Mouse (Mus musculus) MEL (cell line): ENCODE results near the gene Fanci. TPM values are rescaled to one million over a fixed set of nuclear protein-coding genes. Genes with fewer than 3 reads are reported as not detected.

Source experiments
- DNase-seq: peaks from one replicate; pipeline ENCODE4 v3.0.0; 2011; ENCODE audit warnings: low read depth, low spot score
- H3K27ac ChIP-seq: 2 replicates; pipeline ENCODE4 v1.5.1; 2012; ENCODE audit warnings: low read depth, mild to moderate bottlenecking, control low read depth, low read length, moderate library complexity; ENCODE audit not compliant: control insufficient read depth
- H3K27me3 ChIP-seq, 2 experiments: fragments of 150-350 bp in 1 of 2; sonication (generic) in 1 of 2; 2 replicates each; pipeline ENCODE4 v1.6.1; 2012; ENCODE audit warnings: low read length in 2 of 2, mild to moderate bottlenecking in 2 of 2, improper control_type of control experiment in 1 of 2, moderate library complexity in 1 of 2; ENCODE audit not compliant: insufficient read depth in 2 of 2, control insufficient read depth in 1 of 2
- H3K36me3 ChIP-seq, 2 experiments: 2 replicates each; pipeline ENCODE4 v1.6.1; 2012 to 2014; ENCODE audit warnings: low read length in 2 of 2, improper control_type of control experiment in 1 of 2, inconsistent platforms in 1 of 2, mild to moderate bottlenecking in 1 of 2; ENCODE audit not compliant: insufficient read depth in 2 of 2, control insufficient read depth in 1 of 2
- H3K4me1 ChIP-seq, 2 experiments: fragments of 150-350 bp in 1 of 2; sonication (generic) in 1 of 2; 2 replicates each; pipeline ENCODE4 v1.6.1; 2012; ENCODE audit warnings: low read length in 2 of 2, improper control_type of control experiment in 1 of 2, mild to moderate bottlenecking in 1 of 2; ENCODE audit not compliant: insufficient read depth in 2 of 2, control insufficient read depth in 1 of 2
- H3K4me3 ChIP-seq, 2 experiments: fragments of 150-350 bp in 1 of 2; sonication (generic) in 1 of 2; 2 replicates each; pipeline ENCODE4 v1.5.1; 2012; ENCODE audit warnings: low read depth in 2 of 2, low read length in 2 of 2, mild to moderate bottlenecking in 2 of 2, moderate library complexity in 2 of 2, control low read depth in 1 of 2, improper control_type of control experiment in 1 of 2; ENCODE audit not compliant: control insufficient read depth in 1 of 2, insufficient read depth in 1 of 2
- H3K79me2 ChIP-seq: 2 replicates; pipeline ENCODE4 v1.6.1; 2012; ENCODE audit warnings: mild to moderate bottlenecking, low read length, moderate library complexity; ENCODE audit not compliant: control insufficient read depth, poor library complexity, insufficient read depth
- H3K9ac ChIP-seq: 2 replicates; pipeline ENCODE4 v1.6.1; 2012; ENCODE audit warnings: low read depth, mild to moderate bottlenecking, control low read depth, low read length, moderate library complexity; ENCODE audit not compliant: control insufficient read depth, poor library complexity, severe bottlenecking
- H3K9me3 ChIP-seq: fragments of 150-350 bp; sonication (generic); replicated peaks from 2 replicates; pipeline ENCODE4 v1.6.1; 2012; ENCODE audit warnings: mild to moderate bottlenecking, low read length, improper control_type of control experiment, moderate library complexity; ENCODE audit not compliant: insufficient read depth
- BHLHE40 ChIP-seq: IDR thresholded peaks from 2 replicates; pipeline ENCODE4 v1.6.1; 2012; ENCODE audit warnings: low read depth, mild to moderate bottlenecking, inconsistent platforms, low read length, improper control_type of control experiment, borderline replicate concordance
- CHD1 ChIP-seq: IDR thresholded peaks from 2 replicates; pipeline ENCODE4 v1.6.1; 2012; ENCODE audit warnings: low read depth, mild to moderate bottlenecking, inconsistent platforms, low read length, improper control_type of control experiment
- CHD2 ChIP-seq: IDR thresholded peaks from 2 replicates; pipeline ENCODE4 v1.6.1; 2011; ENCODE audit warnings: low read length, improper control_type of control experiment
- CTCF ChIP-seq, 3 experiments: IDR thresholded peaks in 2 of 3; conservative IDR thresholded peaks in 1 of 3; 2 replicates each; pipeline ENCODE4 v1.5.1; 2011 to 2012; ENCODE audit warnings: low read length in 3 of 3, low read depth in 2 of 3, mild to moderate bottlenecking in 2 of 3, improper control_type of control experiment in 1 of 3, inconsistent platforms in 1 of 3, mixed read lengths in 1 of 3, moderate library complexity in 1 of 3; ENCODE audit not compliant: control insufficient read depth in 1 of 3, insufficient read depth in 1 of 3, poor library complexity in 1 of 3, severe bottlenecking in 1 of 3
- E2F4 ChIP-seq: IDR thresholded peaks from 2 replicates; pipeline ENCODE4 v1.6.1; 2011; ENCODE audit warnings: low read depth, low read length, improper control_type of control experiment, borderline replicate concordance
- ELF1 ChIP-seq: IDR thresholded peaks from 2 replicates; pipeline ENCODE4 v1.6.1; 2014; ENCODE audit warnings: low read depth, mild to moderate bottlenecking, inconsistent platforms, low read length, improper control_type of control experiment, moderate library complexity
- EP300 ChIP-seq, 2 experiments: IDR thresholded peaks; 2 replicates each; pipeline ENCODE4 v1.6.1; 2011; ENCODE audit warnings: improper control_type of control experiment in 2 of 2, low read length in 2 of 2, low read depth in 1 of 2, mild to moderate bottlenecking in 1 of 2
- GABPA ChIP-seq: IDR thresholded peaks from 2 replicates; pipeline ENCODE4 v1.6.1; 2012; ENCODE audit warnings: low read depth, mild to moderate bottlenecking, inconsistent platforms, low read length, improper control_type of control experiment, moderate library complexity
- GATA1 ChIP-seq: IDR thresholded peaks from 2 replicates; pipeline ENCODE4 v1.6.1; 2011; ENCODE audit warnings: low read depth, low read length, improper control_type of control experiment
- JUND ChIP-seq: IDR thresholded peaks from 2 replicates; pipeline ENCODE4 v1.6.1; 2011; ENCODE audit warnings: low read depth, mild to moderate bottlenecking, improper control_type of control experiment, low read length
- KAT2A ChIP-seq: conservative IDR thresholded peaks from 2 replicates; pipeline ENCODE4 v1.6.1; 2012; ENCODE audit warnings: low read depth, low read length, improper control_type of control experiment, inconsistent platforms
- MAFK ChIP-seq: IDR thresholded peaks from 2 replicates; pipeline ENCODE4 v1.6.1; 2011; ENCODE audit warnings: low read depth, mild to moderate bottlenecking, low read length, improper control_type of control experiment, borderline replicate concordance
- MAX ChIP-seq: IDR thresholded peaks from 2 replicates; pipeline ENCODE4 v1.6.1; 2011; ENCODE audit warnings: low read length, improper control_type of control experiment
- MAZ ChIP-seq: IDR thresholded peaks from 2 replicates; pipeline ENCODE4 v1.6.1; 2012; ENCODE audit warnings: low read depth, mild to moderate bottlenecking, inconsistent platforms, low read length, improper control_type of control experiment
- MXI1 ChIP-seq: IDR thresholded peaks from 2 replicates; pipeline ENCODE4 v1.6.1; 2011; ENCODE audit warnings: mild to moderate bottlenecking, low read depth, low read length, improper control_type of control experiment
- MYB ChIP-seq: IDR thresholded peaks from 2 replicates; pipeline ENCODE4 v1.6.1; 2011; ENCODE audit warnings: mild to moderate bottlenecking, low read depth, low read length, improper control_type of control experiment
- NELFE ChIP-seq: IDR thresholded peaks from 2 replicates; pipeline ENCODE4 v1.6.1; 2011; ENCODE audit warnings: low read depth, low read length, improper control_type of control experiment
- NRF1 ChIP-seq: IDR thresholded peaks from 2 replicates; pipeline ENCODE4 v1.6.1; 2014; ENCODE audit warnings: low read depth, mild to moderate bottlenecking, inconsistent platforms, low read length, improper control_type of control experiment, moderate library complexity; ENCODE audit not compliant: poor library complexity, insufficient read depth, severe bottlenecking
- POLR2A ChIP-seq, 2 experiments: IDR thresholded peaks; 2 replicates each; pipeline ENCODE4 v1.6.1; 2011 to 2012; ENCODE audit warnings: low read length in 2 of 2, mild to moderate bottlenecking in 2 of 2, control low read depth in 1 of 2, improper control_type of control experiment in 1 of 2, low read depth in 1 of 2, moderate library complexity in 1 of 2; ENCODE audit not compliant: control insufficient read depth in 1 of 2, insufficient read depth in 1 of 2, poor library complexity in 1 of 2
- POLR2AphosphoS2 ChIP-seq: IDR thresholded peaks from 2 replicates; pipeline ENCODE4 v1.6.1; 2011; ENCODE audit warnings: low read length, improper control_type of control experiment
- POLR2AphosphoS5 ChIP-seq: IDR thresholded peaks from 2 replicates; pipeline ENCODE4 v1.6.1; 2012; ENCODE audit warnings: low read depth, borderline replicate concordance, mild to moderate bottlenecking, inconsistent platforms, low read length, moderate library complexity, mixed read lengths
- RCOR1 ChIP-seq: IDR thresholded peaks from 2 replicates; pipeline ENCODE4 v1.6.1; 2012; ENCODE audit warnings: low read depth, mild to moderate bottlenecking, inconsistent platforms, low read length, improper control_type of control experiment
- SIN3A ChIP-seq: IDR thresholded peaks from 2 replicates; pipeline ENCODE4 v1.6.1; 2012; ENCODE audit warnings: low read length, improper control_type of control experiment, inconsistent platforms
- SMC3 ChIP-seq: IDR thresholded peaks from 2 replicates; pipeline ENCODE4 v1.6.1; 2011; ENCODE audit warnings: low read depth, low read length, improper control_type of control experiment
- TAL1 ChIP-seq: IDR thresholded peaks from 2 replicates; pipeline ENCODE4 v1.6.1; 2012; ENCODE audit warnings: mild to moderate bottlenecking, inconsistent platforms, low read length, moderate library complexity, mixed read lengths
- TBP ChIP-seq: IDR thresholded peaks from 2 replicates; pipeline ENCODE4 v1.8.0; 2011; ENCODE audit warnings: low read depth, low read length, improper control_type of control experiment
- UBTF ChIP-seq: IDR thresholded peaks from 2 replicates; pipeline ENCODE4 v1.6.1; 2012; ENCODE audit warnings: low read depth, mild to moderate bottlenecking, inconsistent platforms, low read length, improper control_type of control experiment, moderate library complexity, borderline replicate concordance; ENCODE audit not compliant: insufficient read depth
- USF1 ChIP-seq: IDR thresholded peaks from 2 replicates; pipeline ENCODE4 v1.6.1; 2014; ENCODE audit warnings: low read depth, mild to moderate bottlenecking, inconsistent platforms, low read length, improper control_type of control experiment, moderate library complexity
- ZKSCAN1 ChIP-seq: IDR thresholded peaks from 2 replicates; pipeline ENCODE4 v1.6.1; 2012; ENCODE audit warnings: low read depth, mild to moderate bottlenecking, inconsistent platforms, low read length, improper control_type of control experiment, moderate library complexity
- ZMIZ1 ChIP-seq: IDR thresholded peaks from 2 replicates; pipeline ENCODE4 v1.6.1; 2012; ENCODE audit warnings: low read depth, mild to moderate bottlenecking, inconsistent platforms, low read length, improper control_type of control experiment, moderate library complexity
- ZNF384 ChIP-seq: IDR thresholded peaks from 2 replicates; pipeline ENCODE4 v1.6.1; 2012; ENCODE audit warnings: low read depth, mild to moderate bottlenecking, inconsistent platforms, low read length, improper control_type of control experiment
- polyA plus RNA-seq, 2 experiments: library from polyadenylated mRNA; stranded (reverse) in 1 of 2; unstranded in 1 of 2; fragments of >175 nt in 1 of 2; fragments of >200 nt in 1 of 2; gene quantifications; 2 replicates each; pipeline versions ENCODE4 v1.2.1 to v1.2.4; 2012; ENCODE audit warnings: low replicate concordance in 2 of 2, low read depth in 1 of 2; ENCODE audit not compliant: insufficient read length in 2 of 2, insufficient read depth in 1 of 2, missing spikeins in 1 of 2
- total RNA-seq: library from RNA; depleted of rRNA; stranded (reverse); fragments of 300-350 nt; gene quantifications from 2 replicates; pipeline ENCODE4 v1.2.3, GENCODE M21; 2012

Gene Fanci
- total and polyA plus RNA-seq, 3 experiments = 8.4 to 9.0 TPM; not detected in 1

GRCm38 (mm10) chr7:79486528-79486927 is 94.8 kb downstream of the Fanci start:
- H3K4me1 ChIP-seq = no peaks in the 10 kb centered on the region
- H3K9me3 ChIP-seq = no peaks in the 10 kb centered on the region
- H3K27ac ChIP-seq = no peak overlapping the region
- TF ChIP-seq SMC3 = no peak
- no peak for TF ChIP-seq USF1
- no peak for TF ChIP-seq TAL1
- TF ChIP-seq UBTF = no peak
- TF ChIP-seq POLR2A (IDR thresholded peaks at IDR 0.05; ENCODE audit: control insufficient read depth in 1 of 2, insufficient read depth in 1 of 2, low read depth in 1 of 2, low read length in 2 of 2, poor library complexity in 1 of 2) = no peak
- no peak for TF ChIP-seq NRF1
- no peak for TF ChIP-seq CHD1
- no peak for TF ChIP-seq EP300 (IDR thresholded peaks at IDR 0.05; ENCODE audit: low read depth in 1 of 2, low read length in 2 of 2)
- TF ChIP-seq ELF1 = no peak
- no peak for TF ChIP-seq MAFK
- no peak for TF ChIP-seq NELFE
- TF ChIP-seq KAT2A = no peak
- no peak for TF ChIP-seq GABPA
- no peak for TF ChIP-seq MAX
- no peak for TF ChIP-seq E2F4
- no peak for TF ChIP-seq TBP
- no peak for TF ChIP-seq MYB
- TF ChIP-seq POLR2AphosphoS2 = no peak
- no peak for TF ChIP-seq CTCF (IDR thresholded peaks at IDR 0.05 in 2 of 3, conservative IDR thresholded peaks at IDR 0.05 in 1 of 3; ENCODE audit: control insufficient read depth in 1 of 3, insufficient read depth in 1 of 3, low read depth in 2 of 3, low read length in 3 of 3, poor library complexity in 1 of 3, severe bottlenecking in 1 of 3)
- no peak for TF ChIP-seq MXI1
- no peak for DNase-seq
- no peak overlapping the region for H3K4me3 ChIP-seq
- H3K27me3 ChIP-seq = peaks cover 4% of the 10 kb centered on the region in 2 experiments
- H3K36me3 ChIP-seq = no peaks in the 10 kb centered on the region
- H3K79me2 ChIP-seq = no peaks in the 10 kb centered on the region
- H3K9ac ChIP-seq = no peak overlapping the region

DNA sequence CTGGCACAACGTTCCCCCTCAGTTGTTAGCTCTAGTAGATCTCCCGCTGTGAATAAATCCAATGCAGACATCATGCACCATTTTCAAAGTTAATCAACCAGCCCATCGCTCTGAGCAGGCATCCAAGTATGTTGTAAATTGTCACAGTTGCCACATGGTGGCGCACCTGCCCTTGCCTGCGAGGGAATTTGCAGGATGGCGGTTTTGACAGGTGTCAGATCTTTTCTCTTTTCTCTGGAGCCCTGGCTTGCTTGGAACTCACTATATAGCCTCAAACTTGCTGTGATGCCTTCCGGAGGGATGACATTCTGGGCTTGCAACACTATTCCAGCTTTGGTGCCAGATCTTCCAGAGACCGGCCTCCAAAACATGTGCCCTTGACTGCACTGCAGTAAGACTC is 102.2 kb downstream of the Fanci start:
- Histone ChIP-seq H3K79me2 (no peaks in the 10 kb centered on the region), H3K27me3 (peaks cover 0 to 4% of the 10 kb centered on the region in 2 experiments; a peak in 1 of 4 replicates)
- DNase-seq = peak; percentile 73
- no peak for TF ChIP-seq ZMIZ1
- TF ChIP-seq GATA1 = no peak
- no peak for TF ChIP-seq MAZ
- TF ChIP-seq E2F4 = no peak
- TF ChIP-seq SIN3A = no peak
- no peak for TF ChIP-seq TBP
- no peak for TF ChIP-seq CHD1
- no peak for TF ChIP-seq EP300 (IDR thresholded peaks at IDR 0.05; ENCODE audit: low read depth in 1 of 2, low read length in 2 of 2)
- no peak for TF ChIP-seq USF1
- no peak for TF ChIP-seq ZKSCAN1
- TF ChIP-seq CTCF (IDR thresholded peaks at IDR 0.05 in 2 of 3, conservative IDR thresholded peaks at IDR 0.05 in 1 of 3; ENCODE audit: control insufficient read depth in 1 of 3, insufficient read depth in 1 of 3, low read depth in 2 of 3, low read length in 3 of 3, poor library complexity in 1 of 3, severe bottlenecking in 1 of 3) = peak; percentile 88 to 92 (median 88)
- peak; percentile 45; the same call in 1 of the 2 replicates for TF ChIP-seq MAX
- peak; percentile 26; the same call in 1 of the 2 replicates for TF ChIP-seq BHLHE40
- TF ChIP-seq ZNF384 = no peak
- TF ChIP-seq SMC3 = peak; percentile 83
- TF ChIP-seq POLR2A (IDR thresholded peaks at IDR 0.05; ENCODE audit: control insufficient read depth in 1 of 2, insufficient read depth in 1 of 2, low read depth in 1 of 2, low read length in 2 of 2, poor library complexity in 1 of 2) = no peak
- no peak for TF ChIP-seq KAT2A
- TF ChIP-seq POLR2AphosphoS5 = no peak
- TF ChIP-seq JUND = no peak
- TF ChIP-seq CHD2 = no peak
- TF ChIP-seq RCOR1 = no peak

More for the DNA sequence above, 102.2 kb downstream of the Fanci start:
- Histone ChIP-seq H3K27ac (no peak overlapping the region), H3K9me3 (no peaks in the 10 kb centered on the region), H3K9ac (no peak overlapping the region), H3K4me3 (no peak overlapping the region), H3K4me1 (peaks cover 0 to 4% of the 10 kb centered on the region in 2 experiments; a peak in 1 of 4 replicates), H3K36me3 (no peaks in the 10 kb centered on the region)
